Mouse (Mus musculus) lung, postnatal 0 days (tissue): ENCODE data around the gene Cacna1a.

Experiments
- CTCF ChIP-seq: IDR thresholded peaks from 2 replicates; pipeline ENCODE4 v1.5.1; 2016; ENCODE audit warnings: antibody characterized with exemption, mild to moderate bottlenecking
- EP300 ChIP-seq: IDR thresholded peaks from 2 replicates; pipeline ENCODE4 v1.6.1; 2016; ENCODE audit warnings: antibody characterized with exemption, mild to moderate bottlenecking, control low read depth

DNA sequence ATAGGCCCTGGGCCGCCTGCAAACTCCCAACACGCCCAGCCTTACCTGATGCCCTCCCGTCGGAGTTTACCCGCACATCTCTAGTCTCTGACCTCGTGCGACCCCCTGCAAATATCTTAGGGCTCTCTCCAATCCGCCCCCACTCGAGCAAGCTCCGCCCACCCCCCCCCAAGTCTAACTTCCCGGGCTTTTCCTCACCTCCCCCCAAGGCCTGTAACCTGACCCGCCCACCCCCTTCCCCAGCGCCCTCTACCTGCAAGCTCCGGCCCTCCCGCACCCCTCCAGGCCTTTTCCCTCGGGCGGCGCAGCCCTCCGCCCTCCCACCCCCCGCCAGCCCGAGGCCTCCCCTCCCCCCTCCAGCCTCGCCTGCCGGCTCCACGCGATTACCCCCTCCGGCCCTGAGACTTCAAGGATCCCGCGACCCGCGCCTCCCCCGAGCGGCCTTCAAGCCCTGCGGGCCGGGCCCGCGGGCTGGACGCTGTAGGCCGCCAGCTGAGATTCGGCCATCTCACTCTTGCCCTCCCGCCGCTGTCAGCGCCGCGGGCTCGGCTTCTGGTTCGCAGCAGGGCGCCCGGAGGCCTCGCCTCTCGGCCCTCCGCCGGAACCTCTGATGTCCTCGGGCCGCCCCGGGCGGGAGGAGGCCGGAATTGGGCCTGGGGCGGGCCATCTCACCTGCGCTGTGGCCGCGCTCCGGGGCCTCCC lies 298.9 kb downstream of the Cacna1a start:
- TF ChIP-seq CTCF (peak; percentile 30), EP300 (no peak)
